Mouse (Mus musculus) layer of hippocampus, adult 18-20 months (tissue): Measurements from ENCODE around the gene Igf2bp1. TPM values are rescaled to one million over a fixed set of nuclear protein-coding genes. Genes with fewer than 3 reads are reported as not detected.

ENCODE experiments used
- DNase-seq, 2 experiments: peaks; one replicate each; pipeline ENCODE4 v3.0.0; 2022; ENCODE audit warnings: low spot score in 2 of 2
- long read RNA-seq: library from polyadenylated mRNA; stranded (forward); transcript quantifications from one replicate; pipeline ENCODE4 v2.0.0, GENCODE M21; 2021
- total RNA-seq, 2 experiments: library from RNA; stranded (reverse); gene quantifications; 2 replicates each; pipeline ENCODE4 v1.2.3; 2021

Gene Igf2bp1
- total RNA-seq, result not detected
- long read RNA-seq, result 0 reads

- DNase-seq, result no peak
Measured at GRCm38 (mm10) chr11:96005403-96006271, at the start of gene Igf2bp1. TSS of gene Igf2bp1 (minus strand) at chr11:96005940.

- no peak for DNase-seq
Measured at GRCm38 (mm10) chr11:96050854-96051253, 45.1 kb upstream of the Igf2bp1 start.

GRCm38 (mm10) chr11:96049939-96050338, 44.2 kb upstream of the Igf2bp1 start:
- no peak for DNase-seq

GRCm38 (mm10) chr11:96047469-96048373, 42.0 kb upstream of the Igf2bp1 start:
- DNase-seq, result no peak

- no peak for DNase-seq
Measured at GRCm38 (mm10) chr11:96046793-96047192, 41.1 kb upstream of the Igf2bp1 start.

GRCm38 (mm10) chr11:96046028-96046427, 40.3 kb upstream of the Igf2bp1 start:
- peak in 1 of 2 experiments; percentile 62 for DNase-seq

GRCm38 (mm10) chr11:96044803-96045567, 39.2 kb upstream of the Igf2bp1 start:
- DNase-seq, result no peak

- no peak for DNase-seq
Measured at GRCm38 (mm10) chr11:96038560-96038959, 32.8 kb upstream of the Igf2bp1 start.

GRCm38 (mm10) chr11:96037499-96037898, 31.8 kb upstream of the Igf2bp1 start:
- DNase-seq, result no peak

GRCm38 (mm10) chr11:96035133-96035532, 29.4 kb upstream of the Igf2bp1 start:
- DNase-seq, result no peak

GRCm38 (mm10) chr11:96034596-96035052, 28.9 kb upstream of the Igf2bp1 start, which contains the start of gene Snf8:
TSS of gene Snf8 (plus strand) at chr11:96034885.
- DNase-seq, result peak; percentile 91 to 96

- no peak for DNase-seq
Measured at GRCm38 (mm10) chr11:96034116-96034515, 28.4 kb upstream of the Igf2bp1 start.

- no peak for DNase-seq
Measured at GRCm38 (mm10) chr11:96033264-96033663, 27.5 kb upstream of the Igf2bp1 start.

GRCm38 (mm10) chr11:96031701-96032100, 26.0 kb upstream of the Igf2bp1 start:
- DNase-seq, result no peak

GRCm38 (mm10) chr11:96030571-96030970, 24.8 kb upstream of the Igf2bp1 start:
- no peak for DNase-seq

GRCm38 (mm10) chr11:96028130-96028529, 22.4 kb upstream of the Igf2bp1 start:
- DNase-seq, result no peak

- DNase-seq, result no peak
Measured at GRCm38 (mm10) chr11:96020622-96021021, 14.9 kb upstream of the Igf2bp1 start.

GRCm38 (mm10) chr11:96017941-96018351, 12.2 kb upstream of the Igf2bp1 start:
- DNase-seq, result no peak

- DNase-seq, result no peak
Measured at GRCm38 (mm10) chr11:96015421-96015820, 9.7 kb upstream of the Igf2bp1 start.

GRCm38 (mm10) chr11:96011982-96012381, 6.2 kb upstream of the Igf2bp1 start:
- no peak for DNase-seq

GRCm38 (mm10) chr11:96008827-96009226, 3.1 kb upstream of the Igf2bp1 start:
- no peak for DNase-seq
